Comparison of ENCODE assay signal across 21 mouse cellular contexts in the genomic region with DNA sequence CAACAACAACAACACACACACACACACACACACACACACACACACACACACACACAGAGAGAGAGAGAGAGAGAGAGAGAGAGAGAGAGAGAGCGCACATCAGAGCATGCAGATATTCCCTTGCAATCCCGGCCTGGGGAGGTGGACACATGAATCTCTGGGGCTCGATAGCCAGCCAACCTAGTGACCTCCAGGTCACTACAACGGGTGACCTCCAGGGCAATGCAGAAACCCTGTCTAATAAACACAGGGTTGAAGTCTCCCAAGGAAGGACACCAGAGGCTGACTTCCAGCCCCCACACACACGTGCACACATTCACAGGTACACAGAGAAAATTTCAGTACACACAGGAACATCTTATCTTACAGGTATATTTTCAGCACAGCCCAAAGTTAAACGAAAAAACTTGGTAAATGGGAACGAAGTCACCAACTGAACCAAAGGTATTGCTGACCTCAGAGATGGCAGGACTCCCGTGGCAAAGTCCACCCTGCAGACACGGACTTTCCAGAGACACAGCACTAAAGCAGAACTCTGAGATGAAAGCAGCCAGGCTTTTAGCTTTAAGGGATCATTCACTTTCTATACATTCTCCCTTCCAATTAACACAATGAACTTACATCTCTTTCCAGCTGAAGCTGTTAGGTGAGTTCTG. TPM values are rescaled to one million over a fixed set of nuclear protein-coding genes. Genes with fewer than 3 reads are reported as not detected.
A peak's percentile ranks its signal among the peaks of the same experiment; 100 is the strongest.
DNase-seq lines count a peak whose midpoint lies in the region; ATAC-seq lines count a peak whose summit lies in the region.
"Had no signal": no experiment of that assay in that cellular context is flagged by ENCODE, and none has a peak within 500 bp of the region (broad histone marks: within the 10 kb centered on the region; RNA-seq: fewer than 3 reads in every experiment).

No protein-coding gene starts in this region.

- no peaks in the 10 kb centered on the region for H3K27me3 ChIP-seq in embryonic facial prominence, embryonic 13.5 days
- no peaks in the 10 kb centered on the region for H3K27me3 ChIP-seq in embryonic facial prominence, embryonic 10.5 days (replicated peaks; ENCODE audit: low read depth, poor library complexity, severe bottlenecking)
- H3K27me3 ChIP-seq in liver, embryonic 12.5 days (replicated peaks), result no peaks in the 10 kb centered on the region
- no peaks in the 10 kb centered on the region for H3K27me3 ChIP-seq in liver, embryonic 15.5 days
- H3K27me3 ChIP-seq: forebrain, embryonic 12.5 days; neural tube, embryonic 15.5 days had no signal

- no peak for DNase-seq in embryonic facial prominence, embryonic 10.5 days (ENCODE audit: low spot score)
- DNase-seq in liver, result no peak
- no peak for DNase-seq in left cerebral cortex, adult 8-10 months (ENCODE audit: low spot score in 2 of 2)
- DNase-seq in cerebellum, postnatal 10 days, result no peak
- DNase-seq: adrenal gland, postnatal 25 days; cerebellum, adult 8-10 months; heart, adult 18-20 months; right cerebral cortex, adult 18-20 months; right cerebral cortex, postnatal 4 days; thymus, postnatal 14 days had no signal

- WGBS in embryonic facial prominence, embryonic 13.5 days, result 53% methylated on average over 9 of the region's 9 CpGs
- WGBS in embryonic facial prominence, embryonic 10.5 days, result 66% methylated on average over 9 of the region's 9 CpGs
- 74% methylated on average over 9 of the region's 9 CpGs for WGBS in liver, embryonic 12.5 days (ENCODE audit: insufficient replicate concordance)
- 69% methylated on average over 9 of the region's 9 CpGs for WGBS in liver, embryonic 15.5 days (ENCODE audit: insufficient replicate concordance)

- H3K36me3 ChIP-seq in embryonic facial prominence, embryonic 13.5 days, result peaks cover 23% of the 10 kb centered on the region
- peaks cover 76% of the 10 kb centered on the region for H3K36me3 ChIP-seq in embryonic facial prominence, embryonic 10.5 days (replicated peaks)
- peaks cover 40% of the 10 kb centered on the region for H3K36me3 ChIP-seq in liver, embryonic 12.5 days
- H3K36me3 ChIP-seq in liver, embryonic 15.5 days (replicated peaks), result no peaks in the 10 kb centered on the region; the same call in 1 of the 2 replicates
- H3K36me3 ChIP-seq: neural tube, embryonic 15.5 days had no signal

- H3K4me1 ChIP-seq in embryonic facial prominence, embryonic 13.5 days, result peaks cover 29% of the 10 kb centered on the region
- peaks cover 34% of the 10 kb centered on the region; the same call in 1 of the 2 replicates for H3K4me1 ChIP-seq in embryonic facial prominence, embryonic 10.5 days
- H3K4me1 ChIP-seq in liver, embryonic 12.5 days, result peaks cover 16% of the 10 kb centered on the region; the same call in 1 of the 2 replicates
- H3K4me1 ChIP-seq in liver, embryonic 15.5 days (replicated peaks), result no peaks in the 10 kb centered on the region
- H3K4me1 ChIP-seq: forebrain, embryonic 12.5 days; limb, embryonic 10.5 days; neural tube, embryonic 15.5 days had no signal

- H3K27ac ChIP-seq in embryonic facial prominence, embryonic 13.5 days, result peak overlapping the region; percentile 52; the same call in 1 of the 2 replicates
- no peak overlapping the region for H3K27ac ChIP-seq in embryonic facial prominence, embryonic 10.5 days (replicated peaks)
- no peak overlapping the region for H3K27ac ChIP-seq in liver, embryonic 12.5 days
- no peak overlapping the region for H3K27ac ChIP-seq in liver, embryonic 15.5 days (replicated peaks)
- H3K27ac ChIP-seq: forebrain, embryonic 12.5 days; hindbrain, embryonic 14.5 days; limb, embryonic 10.5 days; liver, embryonic 14.5 days; midbrain, embryonic 10.5 days; neural tube, embryonic 15.5 days had no signal

- H3K4me3 ChIP-seq in embryonic facial prominence, embryonic 13.5 days, result no peak overlapping the region
- H3K4me3 ChIP-seq in embryonic facial prominence, embryonic 10.5 days, result no peak overlapping the region
- H3K4me3 ChIP-seq in liver, embryonic 12.5 days, result no peak overlapping the region
- H3K4me3 ChIP-seq in liver, embryonic 15.5 days (replicated peaks), result no peak overlapping the region
- H3K4me3 ChIP-seq: erythroblast, embryonic 14.5 days; forebrain, embryonic 12.5 days; limb, embryonic 10.5 days; midbrain, embryonic 10.5 days; neural tube, embryonic 15.5 days had no signal

- no peak overlapping the region for H3K9ac ChIP-seq in embryonic facial prominence, embryonic 13.5 days
- H3K9ac ChIP-seq in liver, embryonic 12.5 days, result no peak overlapping the region
- H3K9ac ChIP-seq in liver, embryonic 15.5 days, result no peak overlapping the region
- H3K9ac ChIP-seq: forebrain, embryonic 12.5 days; hindbrain, embryonic 14.5 days; liver, embryonic 14.5 days; neural tube, embryonic 15.5 days had no signal

- H3K4me2 ChIP-seq in embryonic facial prominence, embryonic 13.5 days, result no peak overlapping the region
- no peak overlapping the region for H3K4me2 ChIP-seq in liver, embryonic 12.5 days
- H3K4me2 ChIP-seq in liver, embryonic 15.5 days, result no peak overlapping the region
- H3K4me2 ChIP-seq: forebrain, embryonic 12.5 days; hindbrain, embryonic 14.5 days; neural tube, embryonic 15.5 days had no signal

- ATAC-seq in embryonic facial prominence, embryonic 13.5 days (ENCODE audit: insufficient number of reproducible peaks, insufficient read depth, low FRiP score, low TSS enrichment, low read depth), result no peak
- 0 out of 2 replicates have a peak, but pooled peaks have one; percentile 19 for ATAC-seq in liver, embryonic 12.5 days
- ATAC-seq in liver, embryonic 15.5 days (ENCODE audit: insufficient read depth), result peak; percentile 60; the same call in 1 of the 2 replicates
- ATAC-seq: inflammation-experienced regulatory T-cells, adult 6 months had no signal

- no peaks in the 10 kb centered on the region for H3K9me3 ChIP-seq in embryonic facial prominence, embryonic 13.5 days
- H3K9me3 ChIP-seq in embryonic facial prominence, embryonic 10.5 days, result no peaks in the 10 kb centered on the region
- no peaks in the 10 kb centered on the region for H3K9me3 ChIP-seq in liver, embryonic 12.5 days (replicated peaks)
- H3K9me3 ChIP-seq in liver, embryonic 15.5 days (replicated peaks), result no peaks in the 10 kb centered on the region
- H3K9me3 ChIP-seq: forebrain, embryonic 12.5 days; limb, embryonic 10.5 days; midbrain, embryonic 10.5 days; neural tube, embryonic 15.5 days had no signal

RNA-seq across cellular contexts. Expression of gene E2f3, which starts 40.8 kb away (rescaled TPM):
- 12.5 and 13.1 TPM in 2 replicates for polyA plus RNA-seq in embryonic facial prominence, embryonic 13.5 days (2015; fragmentation: Nextera tagmentation; extraction: Ambion mirVana)
- polyA plus RNA-seq in embryonic facial prominence, embryonic 10.5 days (2016; fragmentation: Nextera tagmentation; extraction: Ambion mirVana), result 23.1 and 23.8 TPM in 2 replicates
- 8.6 and 9.7 TPM in 2 replicates for polyA plus RNA-seq in liver, embryonic 12.5 days (2016; fragmentation: Nextera tagmentation; extraction: Ambion mirVana)
- 3.9 and 4.0 TPM in 2 replicates for polyA plus RNA-seq in liver, embryonic 15.5 days (2015; fragmentation: Nextera tagmentation; extraction: Ambion mirVana)
- 10 to 100 TPM; 18.5 to 21.3 (median 20.4) TPM for total RNA-seq in left cerebral cortex, adult 8-10 months (2022)
